Mouse (Mus musculus) gastrocnemius, postnatal 14 days (tissue): Measurements from ENCODE around the gene Olfr624. TPM values are rescaled to one million over a fixed set of nuclear protein-coding genes. Genes with fewer than 3 reads are reported as not detected.
"Not testable (repeated sequence)": the region's sequence is repeated elsewhere in the genome, so short reads cannot be mapped to it uniquely, and the experiment has no call there.

ENCODE experiments used
- DNase-seq: peaks from one replicate; pipeline ENCODE4 v3.0.0; 2021; ENCODE audit warnings: mixed read lengths
- intact Hi-C: fragments of 180-260 bp; cut with DNase I; formaldehyde crosslinking; loops from one replicate; pipeline ENCODE4 v1.15.1; 2025; ENCODE audit warnings: low total_unique reads
- long read RNA-seq, 2 experiments: library from polyadenylated mRNA; stranded (forward); transcript quantifications; one replicate each; pipeline ENCODE4 v2.0.0; 2021
- total RNA-seq, 2 experiments: library from RNA; stranded (reverse); gene quantifications; 2 replicates each; pipeline ENCODE4 v1.2.3; 2021

The Olfr624 gene
- not detected for total RNA-seq
- long read RNA-seq, experiment 1 = 0 reads
- long read RNA-seq, experiment 2 = 0 reads

DNA sequence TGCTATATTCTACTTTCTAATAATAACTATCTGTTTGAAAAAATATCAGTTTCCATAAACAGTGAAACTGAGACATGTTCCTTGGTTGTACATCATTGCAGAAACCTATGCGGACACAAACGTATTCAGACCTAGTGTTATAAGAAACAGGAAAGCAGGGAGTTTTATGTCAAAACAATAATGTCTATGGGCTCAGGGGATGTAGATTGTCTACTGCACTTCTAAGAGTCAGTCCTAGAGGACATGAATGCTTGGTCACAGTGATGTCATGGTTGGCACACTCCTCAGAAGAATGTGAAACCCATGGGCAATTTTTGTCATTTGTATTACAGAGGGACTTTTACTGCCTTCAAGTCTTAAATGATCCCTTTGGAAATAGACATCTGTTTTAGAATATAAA is at the start of gene Olfr624:
Gene Olfr624 (minus strand): TSS at position 101 of the 400 bp plus-strand sequence.
- intact Hi-C loops = no loop called here
- DNase-seq = no peak

DNA sequence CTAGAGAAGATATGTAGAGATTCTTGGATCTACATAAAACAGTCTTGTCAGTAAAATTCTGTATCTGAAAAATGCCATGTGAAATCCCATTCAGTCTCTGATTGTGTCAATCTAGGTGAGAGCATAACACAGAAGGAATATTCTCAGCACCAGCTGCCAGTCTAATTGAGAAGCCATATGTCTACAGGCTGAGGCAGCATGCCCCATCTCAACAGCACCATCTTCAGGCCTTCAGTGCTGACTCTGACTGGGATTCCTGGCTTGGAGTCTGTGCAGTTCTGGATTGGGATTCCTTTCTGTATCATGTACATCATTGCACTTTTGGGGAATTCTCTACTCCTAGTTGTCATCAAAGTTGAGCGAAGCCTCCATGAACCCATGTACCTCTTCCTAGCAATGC is 45.4 kb upstream of the Olfr624 start:
- intact Hi-C loops, DNase-seq: not testable (repeated sequence)

DNA sequence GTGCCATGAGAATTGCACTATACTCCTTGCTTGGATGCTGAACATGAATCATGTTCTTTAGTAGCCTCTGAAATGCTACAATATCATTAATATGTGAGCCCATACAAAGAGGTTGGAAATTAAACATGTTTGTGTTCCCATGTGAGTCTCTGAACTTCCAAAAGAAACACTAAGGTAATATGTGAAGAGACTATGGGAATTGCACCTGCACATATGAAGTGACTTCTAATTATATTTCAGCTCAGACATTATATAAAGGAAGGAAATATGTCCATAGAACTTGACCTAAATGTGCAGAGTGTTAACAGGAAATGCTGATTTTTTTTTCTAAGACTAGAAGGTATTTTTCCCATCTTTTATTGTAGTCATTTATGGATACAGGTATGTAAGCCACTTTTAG is 43.4 kb upstream of the Olfr624 start, which contains the start of gene Olfr243:
Gene Olfr243 (plus strand): TSS at position 301 of the 400 bp plus-strand sequence.
- intact Hi-C loops = no loop called here
- no peak for DNase-seq

DNA sequence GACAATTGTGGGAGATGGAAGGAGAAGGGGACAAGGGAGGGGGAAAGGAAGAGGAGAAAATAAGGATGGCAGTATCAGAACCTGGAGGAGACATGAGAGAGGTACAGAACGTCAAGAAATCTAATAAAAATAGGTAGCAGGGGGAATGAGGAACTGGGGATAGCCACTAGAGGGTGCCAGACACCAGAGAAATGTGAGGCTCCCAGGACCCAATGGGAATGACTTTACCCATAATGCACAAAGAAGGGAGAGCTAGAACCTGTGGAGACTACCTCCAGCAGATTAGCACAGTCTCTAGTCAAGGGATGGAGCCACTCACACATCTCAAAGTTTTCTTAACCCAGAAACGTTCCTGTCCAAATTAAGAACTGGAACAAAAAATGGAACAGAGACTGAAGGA is 41.0 kb upstream of the Olfr624 start:
- intact Hi-C loops = no loop called here
- DNase-seq = no peak

DNA sequence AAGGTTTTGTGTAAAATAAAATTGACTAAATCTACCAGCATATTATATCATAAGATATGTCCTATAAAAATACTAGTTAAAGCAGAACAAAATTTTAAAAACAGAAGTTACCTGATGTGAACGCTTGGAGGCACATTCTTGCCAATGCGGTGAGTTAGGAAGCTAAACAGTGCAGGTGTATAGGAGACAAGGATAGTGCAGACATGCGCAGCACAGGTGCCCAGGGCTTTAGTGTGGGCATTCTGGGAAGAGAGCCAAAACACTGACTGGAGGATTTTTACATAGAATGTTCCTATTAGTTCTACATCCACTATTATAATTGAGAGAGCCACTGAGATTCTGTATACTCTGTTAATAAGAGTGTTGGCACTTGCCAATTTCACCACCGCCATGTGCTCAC is 28.5 kb upstream of the Olfr624 start:
- DNase-seq = no peak
- intact Hi-C loops = no loop called here

DNA sequence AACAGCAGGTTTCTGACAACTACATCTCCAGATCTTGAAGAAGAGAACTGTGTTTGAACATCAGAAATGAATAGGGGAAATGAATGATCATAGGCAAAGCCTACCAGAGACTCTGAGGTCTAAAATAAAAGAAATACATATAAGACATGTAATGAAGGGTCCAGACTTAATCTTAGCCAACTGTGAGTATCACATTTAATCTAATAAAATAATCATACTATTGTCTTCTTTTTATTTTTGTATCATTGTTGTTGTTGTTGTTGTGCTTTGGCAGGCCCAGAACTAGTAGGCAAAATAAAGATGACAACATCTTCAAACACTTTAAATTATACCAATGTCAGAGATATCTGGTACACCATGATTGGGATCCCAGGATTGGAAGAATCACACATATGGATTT is 11.4 kb upstream of the Olfr624 start, which contains the start of gene Olfr625-ps1:
Gene Olfr625-ps1 (plus strand): TSS at position 301 of the 400 bp plus-strand sequence.
- DNase-seq = no peak
- intact Hi-C loops = no loop called here

DNA sequence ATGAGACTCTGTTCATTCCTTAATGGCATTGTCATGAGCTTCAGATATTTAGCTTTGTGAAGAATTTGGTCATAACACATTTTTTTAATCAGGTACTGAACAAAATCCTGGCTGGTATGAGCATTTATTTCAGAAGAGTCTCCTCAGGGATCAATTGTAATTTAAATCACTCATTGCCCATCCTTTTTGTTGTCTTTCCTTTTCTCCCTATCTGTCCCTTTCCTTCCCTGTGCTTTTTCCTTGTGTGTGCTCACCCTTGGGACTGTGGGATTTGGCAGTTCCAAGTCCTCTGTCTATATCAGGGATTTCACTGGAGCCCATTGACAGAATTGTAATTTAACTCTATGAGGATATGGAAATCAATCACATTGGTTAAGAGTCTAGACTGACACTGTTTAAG is 7.4 kb downstream of the Olfr624 start, which contains the start of gene Olfr623:
Gene Olfr623 (minus strand): TSS at position 101 of the 400 bp plus-strand sequence.
- intact Hi-C loops = no loop called here
- DNase-seq = no peak

DNA sequence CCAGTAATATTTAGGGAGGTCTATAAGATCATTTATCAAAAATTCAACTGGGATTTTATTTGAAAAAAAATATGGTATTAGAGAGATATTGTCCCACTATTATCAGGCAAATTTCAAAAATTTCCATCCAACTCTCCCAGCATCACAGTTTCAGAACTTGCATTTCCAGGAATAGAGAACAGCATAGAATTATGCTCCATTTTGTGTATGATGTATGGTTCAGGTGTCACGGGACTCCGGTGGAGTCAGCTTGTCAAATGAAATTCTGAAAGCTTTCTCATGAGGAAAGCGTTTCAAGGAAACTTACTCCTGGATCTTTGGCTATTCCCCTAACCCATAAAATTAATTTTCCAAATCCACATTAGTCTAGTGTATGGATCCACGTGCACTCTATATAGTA is 26.9 kb downstream of the Olfr624 start:
- intact Hi-C loops = no loop called here
- no peak for DNase-seq

DNA sequence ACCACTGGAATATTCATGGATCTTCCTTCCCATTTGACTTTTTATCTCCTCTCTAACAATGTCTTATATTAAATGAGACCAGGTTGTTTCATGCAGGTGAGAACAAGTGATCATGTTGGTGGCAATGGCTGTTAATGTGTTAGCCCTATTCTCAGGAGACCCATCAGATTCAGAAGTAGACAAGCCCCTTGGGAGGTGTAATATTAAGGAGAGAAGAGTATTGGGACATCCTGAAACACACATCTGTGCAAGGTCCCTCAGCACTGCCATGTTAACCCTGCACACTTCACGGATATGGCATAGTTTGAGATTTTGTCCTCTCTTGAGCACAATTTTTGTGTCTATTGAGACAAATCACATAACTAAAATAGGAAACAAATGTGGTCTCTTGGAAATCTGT is 28.4 kb downstream of the Olfr624 start, which contains the start of gene Olfr622:
Gene Olfr622 (minus strand): TSS at position 101 of the 400 bp plus-strand sequence.
- intact Hi-C loops = no loop called here
- DNase-seq = no peak

DNA sequence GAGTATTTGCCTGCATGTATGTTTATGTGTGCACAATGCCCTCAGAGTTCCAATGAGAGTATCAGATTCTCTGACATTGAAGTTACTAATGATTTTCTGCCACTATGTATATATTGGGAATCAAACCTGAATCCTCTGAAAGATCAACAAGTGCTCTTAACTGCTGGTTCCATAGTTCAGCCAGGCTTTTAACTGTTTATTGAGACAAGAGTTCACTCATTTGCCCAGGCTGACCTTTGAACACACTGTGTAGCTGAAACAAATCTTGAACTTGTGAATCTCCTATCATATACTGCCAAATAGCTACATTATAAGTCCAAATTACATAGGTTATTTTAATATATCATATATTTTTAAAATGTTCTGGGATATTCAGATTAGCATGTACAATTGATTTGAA is 34.2 kb downstream of the Olfr624 start:
- intact Hi-C loops = no loop called here
- no peak for DNase-seq

Other genes with a start within 250 kb of the Olfr624 start
- not detected for gene Olfr605, start 225.8 kb downstream of the Olfr624 start, total RNA-seq
- not detected for gene Olfr606, start 222.1 kb downstream of the Olfr624 start, total RNA-seq
- gene Olfr607, start 207.0 kb downstream of the Olfr624 start, total RNA-seq = not detected
- not detected for gene Olfr608, start 201.3 kb downstream of the Olfr624 start, total RNA-seq
- gene Olfr609, start 173.1 kb downstream of the Olfr624 start, total RNA-seq = not detected
- not detected for gene Olfr610, start 159.1 kb downstream of the Olfr624 start, total RNA-seq
- not detected for gene Olfr611, start 150.3 kb downstream of the Olfr624 start, total RNA-seq
- gene Olfr612, start 128.5 kb downstream of the Olfr624 start, total RNA-seq = not detected
- gene Olfr613, start 123.1 kb downstream of the Olfr624 start, total RNA-seq = not detected
- gene Olfr615, start 115.1 kb downstream of the Olfr624 start, total RNA-seq = not detected
- not detected for gene Olfr616, start 102.0 kb downstream of the Olfr624 start, total RNA-seq
- not detected for gene Olfr617, start 98.1 kb downstream of the Olfr624 start, total RNA-seq
- not detected for gene Olfr618, start 81.1 kb downstream of the Olfr624 start, total RNA-seq
- not detected for gene Olfr619, start 70.6 kb downstream of the Olfr624 start, total RNA-seq
- gene Olfr620, start 58.7 kb downstream of the Olfr624 start, total RNA-seq = not detected
- gene Olfr622, start 28.5 kb downstream of the Olfr624 start, total RNA-seq = not detected
- gene Olfr623, start 7.5 kb downstream of the Olfr624 start, total RNA-seq = not detected
- gene Olfr625-ps1, start 11.5 kb upstream of the Olfr624 start, total RNA-seq = not detected
- gene Olfr243, start 43.5 kb upstream of the Olfr624 start, total RNA-seq = not detected
- gene Olfr628, start 59.2 kb upstream of the Olfr624 start, total RNA-seq = not detected
- gene Olfr629, start 73.8 kb upstream of the Olfr624 start, total RNA-seq = not detected
- gene Olfr630, start 86.1 kb upstream of the Olfr624 start, total RNA-seq = not detected
- not detected for gene Olfr69, start 100.4 kb upstream of the Olfr624 start, total RNA-seq
- gene Olfr68, start 108.5 kb upstream of the Olfr624 start, total RNA-seq = not detected
- gene Olfr67, start 120.6 kb upstream of the Olfr624 start, total RNA-seq = not detected
- 100 to 1,000 TPM; 114 to 127 TPM for gene Hbb-bt, start 142.8 kb upstream of the Olfr624 start, total RNA-seq
- gene Hbb-bs, start 156.9 kb upstream of the Olfr624 start, total RNA-seq = 1,000 to 10,000 TPM; 1,097 to 1,122 TPM
- gene Hbb-bh2, start 169.3 kb upstream of the Olfr624 start, total RNA-seq = not detected
- not detected for gene Hbb-bh1, start 172.0 kb upstream of the Olfr624 start, total RNA-seq
- gene Hbb-y, start 182.0 kb upstream of the Olfr624 start, total RNA-seq = not detected
- not detected for gene Olfr66, start 215.1 kb upstream of the Olfr624 start, total RNA-seq
- not detected for gene Olfr64, start 223.3 kb upstream of the Olfr624 start, total RNA-seq
- gene Olfr65, start 232.3 kb upstream of the Olfr624 start, total RNA-seq = not detected